Mouse (Mus musculus) mature B cell (primary cell): Measurements from ENCODE around the gene Fars2.

ENCODE experiments used
- in situ Hi-C: fragments of 300-500 bp; cut with MboI; formaldehyde crosslinking; loops from 2 replicates; pipeline ENCODE4 v1.14.3; 2019

The Fars2 gene

DNA sequence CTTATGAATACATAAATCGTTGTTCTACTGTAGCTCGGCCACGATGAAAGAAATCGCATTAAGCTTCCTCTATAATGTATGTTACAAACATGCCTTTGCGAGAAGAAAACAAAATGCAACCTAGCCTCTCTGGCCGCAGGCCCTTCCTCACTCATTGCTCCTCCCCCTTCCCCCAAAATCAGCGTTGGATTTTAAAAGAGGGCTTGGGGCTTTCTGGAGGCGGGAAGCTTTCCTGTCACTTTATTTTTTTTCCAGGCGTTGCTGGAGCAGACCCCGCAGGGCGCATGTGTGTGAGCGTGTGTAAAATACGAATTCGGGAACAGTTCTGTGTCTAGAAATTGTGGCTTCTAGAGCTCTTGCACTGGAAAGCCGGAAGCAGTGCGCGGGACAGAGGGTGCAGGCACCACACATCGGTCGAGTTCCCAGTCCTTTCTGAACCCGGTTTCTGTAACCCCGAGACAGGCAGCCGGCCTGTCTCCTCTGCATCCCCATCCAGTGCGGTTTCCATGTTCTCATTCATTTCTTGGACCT lies 614.8 kb downstream of the Fars2 start:
- in situ Hi-C loops, result no loop called here

DNA sequence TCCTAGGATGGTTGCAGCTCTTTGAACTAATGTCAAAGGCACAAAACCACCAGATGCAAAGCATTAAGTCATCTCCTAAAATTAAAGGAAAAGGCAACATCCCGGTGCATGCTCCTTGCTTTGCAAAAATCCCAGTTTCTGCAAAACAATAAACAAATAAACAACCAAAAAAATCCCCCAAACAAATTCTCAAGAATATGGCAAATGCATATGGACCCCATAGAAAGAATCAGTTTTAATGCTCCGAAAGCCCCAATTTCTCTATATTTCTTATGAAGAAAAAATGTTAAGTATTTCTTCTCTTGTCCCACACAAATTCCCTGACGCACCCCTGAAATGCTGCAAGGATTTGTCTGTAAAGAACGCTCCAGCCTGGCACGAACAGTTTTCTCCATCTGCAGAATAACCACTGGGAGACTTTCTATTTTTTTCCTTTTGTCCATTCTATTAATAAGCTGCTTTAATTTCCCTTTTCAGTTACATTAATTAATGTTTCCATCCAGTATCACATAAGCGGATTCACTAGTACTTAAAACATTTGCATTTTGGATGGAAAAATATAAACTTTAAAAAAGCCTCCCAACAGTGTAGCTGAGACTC lies 615.8 kb downstream of the Fars2 start:
- in situ Hi-C loops, result no loop called here

DNA sequence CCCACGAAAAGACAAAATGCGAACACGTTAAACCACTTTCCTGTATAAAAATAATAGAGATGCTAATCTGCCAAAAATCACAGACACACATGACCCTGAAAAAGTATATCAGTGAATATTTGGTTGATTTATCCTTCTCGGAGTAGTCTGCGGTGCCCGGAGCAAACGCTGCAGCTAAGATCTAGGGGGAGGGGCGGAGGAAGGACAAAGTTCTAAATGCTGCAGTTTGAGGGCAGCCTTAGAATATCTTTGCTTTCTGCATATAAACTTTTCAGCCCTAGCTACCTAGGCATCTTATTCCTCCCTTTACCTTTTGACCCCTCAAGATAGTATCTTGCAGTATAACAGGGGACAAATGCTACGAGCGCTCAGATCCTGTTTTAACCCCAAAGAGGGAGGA lies 616.4 kb downstream of the Fars2 start:
- in situ Hi-C loops, result no loop called here

DNA sequence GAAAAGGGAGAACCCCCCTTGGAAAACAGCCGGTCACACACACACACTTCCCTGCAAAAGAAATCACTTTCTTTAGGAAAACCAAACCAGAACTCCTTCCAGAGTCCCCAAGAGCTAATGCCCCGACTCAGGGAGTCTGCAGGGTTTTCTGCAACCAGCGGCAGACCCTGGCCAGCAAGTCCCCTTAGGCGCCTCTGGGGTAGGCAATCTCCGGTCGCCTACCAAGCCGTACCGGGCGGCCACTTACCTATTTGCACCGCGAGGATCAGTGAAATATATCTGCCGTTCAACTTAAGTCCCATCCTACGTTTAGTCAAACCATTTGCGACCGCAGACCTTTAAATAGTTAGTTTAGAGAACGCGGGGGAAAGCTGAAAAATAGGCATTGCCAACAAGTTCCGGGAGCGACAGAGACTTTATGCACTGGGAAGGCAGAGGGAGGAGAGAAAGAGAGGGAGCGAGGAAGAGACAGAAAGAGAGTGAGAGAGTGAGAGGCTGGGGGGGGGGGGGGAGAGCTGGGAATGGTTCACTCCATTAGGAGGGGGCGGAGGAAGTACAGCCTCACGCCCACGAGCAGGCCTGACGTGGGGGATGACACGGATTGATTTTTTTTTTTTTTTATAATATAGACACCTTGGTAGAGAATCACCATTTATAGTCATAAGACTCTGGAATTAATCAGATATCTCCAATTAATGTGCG lies 616.9 kb downstream of the Fars2 start:
- in situ Hi-C loops, result no loop called here

DNA sequence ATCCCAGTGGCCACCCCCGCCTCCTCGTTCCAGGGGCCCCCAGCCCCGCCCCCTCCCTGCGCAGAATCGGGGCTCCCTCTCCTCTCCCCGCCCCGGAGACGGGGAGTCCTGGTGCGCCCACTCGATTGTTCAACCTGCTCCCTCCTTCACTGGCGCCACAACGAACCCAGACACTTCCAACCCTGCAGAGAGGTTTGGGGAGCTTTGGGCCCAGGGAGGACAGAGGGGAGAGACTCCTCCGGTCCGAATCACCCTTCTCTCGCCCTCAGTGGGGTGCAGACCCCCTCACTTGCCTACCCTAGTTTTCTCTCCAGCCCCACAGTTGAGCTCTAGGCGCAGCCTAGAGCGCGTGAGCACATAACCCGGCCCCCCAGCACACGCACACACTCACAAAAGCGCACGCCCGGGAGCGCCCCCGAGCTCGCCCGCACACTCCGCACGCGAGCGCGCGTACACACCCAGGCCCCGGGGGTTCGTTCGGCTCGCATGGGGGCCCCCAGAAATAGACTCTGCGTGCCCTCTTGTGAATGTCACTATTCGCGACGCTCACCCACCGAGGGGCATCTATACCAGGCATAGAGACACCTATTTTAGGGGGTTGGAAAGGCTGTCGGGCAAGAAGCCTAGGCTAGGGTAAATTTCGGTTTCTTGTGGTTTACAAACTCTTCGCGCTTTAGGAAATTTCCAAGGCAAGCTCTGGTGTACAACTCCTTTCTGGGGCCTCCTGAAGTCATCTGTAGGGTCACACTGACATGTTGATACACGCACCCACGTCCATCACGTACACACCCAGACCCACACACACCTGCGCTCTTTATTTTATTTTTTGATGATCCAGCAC lies 617.7 kb downstream of the Fars2 start, which contains the start of gene Nrn1:
Gene Nrn1 (minus strand): TSS at position 401 of the 841 bp plus-strand sequence.
- in situ Hi-C loops, result no loop called here

DNA sequence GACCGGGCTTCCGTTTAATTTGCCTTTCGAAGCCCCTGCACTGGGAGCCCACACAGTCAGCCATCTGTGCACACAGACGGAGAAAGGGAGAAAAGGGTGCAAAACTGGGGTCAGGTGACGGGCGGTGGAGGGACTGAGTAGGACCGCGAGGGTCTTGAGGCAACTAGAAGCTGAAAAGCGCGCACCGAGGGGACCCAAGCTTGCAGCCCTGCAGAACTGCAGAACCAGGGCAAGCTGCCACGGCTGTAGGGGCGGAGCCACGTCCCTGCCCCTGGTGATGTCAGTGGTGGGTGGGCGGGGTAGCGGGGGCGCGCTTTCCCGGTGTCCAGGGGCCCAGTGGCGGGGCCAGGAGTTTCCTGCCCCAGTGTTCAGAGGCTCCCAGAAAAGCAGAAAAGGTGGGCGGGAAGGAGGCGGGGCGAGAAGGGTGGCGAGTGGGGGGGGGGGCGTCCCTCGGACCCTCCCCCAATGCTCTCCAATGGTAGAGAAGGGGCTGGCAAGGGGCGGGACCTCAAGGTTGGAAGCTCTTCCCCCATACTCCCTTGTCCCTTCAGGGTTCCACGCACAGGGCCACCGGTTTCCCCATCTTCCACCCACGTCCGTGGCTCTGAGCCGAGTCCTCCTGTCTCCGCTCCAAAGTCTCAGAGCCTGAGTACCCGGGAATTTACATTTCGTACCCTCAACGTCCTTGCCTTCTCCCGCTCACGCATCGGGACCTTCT lies 618.8 kb downstream of the Fars2 start:
- in situ Hi-C loops, result no loop called here

DNA sequence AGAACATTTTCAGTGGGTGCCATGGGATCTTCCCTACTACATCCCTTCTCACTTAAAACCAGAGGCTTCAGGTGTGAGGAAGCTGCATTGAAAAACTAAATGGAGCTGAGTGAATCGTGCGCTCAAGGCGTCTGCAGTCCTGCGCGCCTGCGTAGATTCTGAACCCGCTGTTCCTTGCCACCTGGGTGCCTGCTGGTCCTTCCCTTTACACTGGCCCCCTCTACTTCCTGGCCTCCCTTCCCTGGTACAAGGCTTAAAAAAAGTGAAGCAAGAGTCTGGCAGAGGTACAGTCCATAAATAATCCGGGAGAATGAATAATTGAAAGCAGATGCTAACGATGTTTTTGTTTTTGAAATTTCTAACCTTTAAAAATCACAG lies 619.4 kb downstream of the Fars2 start:
- in situ Hi-C loops, result no loop called here

DNA sequence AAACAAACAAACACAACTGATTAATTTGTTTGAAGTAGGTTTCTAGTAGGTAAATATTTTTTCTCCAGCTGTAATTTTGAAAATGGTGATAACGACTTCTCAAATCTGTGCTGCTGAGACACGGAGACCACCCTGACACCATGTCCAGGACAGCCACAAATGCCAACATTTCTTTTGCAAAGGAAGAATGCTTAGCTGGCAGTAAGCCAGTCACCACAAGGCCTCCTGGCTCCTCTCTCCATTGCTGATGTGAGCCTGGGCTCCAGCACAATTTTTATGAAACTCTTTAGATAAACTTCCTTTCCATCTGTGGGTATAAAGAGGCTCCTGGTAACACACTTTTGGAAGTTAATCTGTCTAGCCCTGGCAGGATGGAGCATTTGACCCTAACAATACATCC lies 632.8 kb downstream of the Fars2 start:
- in situ Hi-C loops, result no loop called here

DNA sequence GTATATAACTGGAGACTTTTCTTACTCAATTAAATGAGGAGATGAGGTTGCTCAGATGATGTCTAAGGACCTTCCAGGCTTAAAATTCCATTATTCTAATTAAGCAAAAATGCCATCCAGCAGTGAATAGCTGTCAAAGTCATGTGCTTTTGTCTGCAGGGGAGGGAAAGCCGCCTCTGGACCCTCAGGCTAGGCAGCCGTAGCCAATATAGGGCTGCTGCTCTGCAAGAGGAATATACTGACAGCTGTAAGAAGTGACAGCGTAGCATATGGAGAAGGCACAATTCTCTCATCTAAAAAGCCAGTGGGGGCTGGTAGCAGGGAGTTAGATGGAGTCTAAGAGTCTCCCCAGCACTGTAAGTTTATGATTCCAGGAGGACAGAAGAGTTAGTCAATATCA lies 634.6 kb downstream of the Fars2 start:
- in situ Hi-C loops, result no loop called here

DNA sequence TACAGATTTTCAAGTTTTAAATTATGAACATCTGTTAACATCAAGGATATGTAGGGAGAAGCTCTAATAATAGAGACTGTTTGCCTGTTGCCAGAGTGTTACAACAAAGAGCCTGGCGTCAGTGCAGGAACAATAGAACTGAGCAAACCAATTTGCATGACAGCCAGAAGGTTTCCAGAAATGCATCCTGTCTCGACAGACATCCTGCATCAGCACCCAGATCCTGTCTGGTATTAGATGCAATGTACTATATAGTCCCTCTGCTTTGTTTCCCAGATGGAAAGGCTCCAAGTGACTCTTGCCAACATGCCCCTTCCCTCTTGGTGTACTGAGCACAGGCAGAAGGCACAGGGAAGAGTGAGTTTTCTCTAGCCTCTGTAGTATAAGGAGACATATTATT lies 649.6 kb downstream of the Fars2 start:
- in situ Hi-C loops, result no loop called here
